ENCODE assay signal across 9 mouse cellular contexts in the genomic region with DNA sequence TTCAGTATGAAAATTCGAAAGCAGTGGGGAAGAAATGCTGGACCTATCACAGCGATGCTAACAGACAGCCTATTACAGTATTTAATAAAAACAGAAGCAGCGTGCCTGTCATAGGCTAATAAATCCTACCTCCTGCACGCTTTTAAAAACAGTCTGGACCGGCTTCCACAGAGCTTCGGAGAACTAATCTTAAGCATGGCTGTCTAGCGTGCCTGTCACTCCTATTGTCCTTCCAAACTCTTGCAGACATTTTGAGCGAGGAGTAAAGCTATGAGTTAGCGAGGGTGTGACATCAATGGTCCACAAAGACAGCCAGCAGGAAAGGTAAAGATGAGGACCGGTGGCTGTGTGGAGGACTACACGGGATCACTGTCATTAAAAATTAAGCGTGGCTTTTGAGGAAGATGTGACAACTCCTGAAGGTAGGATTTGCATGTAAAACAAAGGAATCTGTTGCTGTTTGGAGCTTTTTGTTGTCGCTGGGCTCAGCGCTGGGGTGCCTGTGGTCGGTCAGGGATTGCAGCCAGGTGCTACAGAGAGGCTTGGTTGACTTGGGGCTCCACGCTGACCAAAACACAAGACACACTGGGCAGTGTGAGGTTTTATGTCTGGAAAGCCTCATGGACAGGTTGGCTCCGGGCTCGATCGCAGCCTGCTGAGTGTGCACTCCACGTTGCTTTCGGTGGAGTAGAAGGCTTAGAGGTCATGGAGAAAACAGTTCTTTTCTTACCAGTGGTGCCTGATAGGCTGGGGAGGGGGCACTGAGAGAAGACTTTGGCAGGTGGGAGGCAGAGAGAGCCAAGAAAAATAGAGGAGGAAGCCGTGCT. TPM values are rescaled to one million over a fixed set of nuclear protein-coding genes. Genes with fewer than 3 reads are reported as not detected.
A peak's percentile ranks its signal among the peaks of the same experiment; 100 is the strongest.
DNase-seq lines count a peak whose midpoint lies in the region; ATAC-seq and TF ChIP-seq lines count a peak whose summit lies in the region.
"Had no signal": no experiment of that assay in that cellular context is flagged by ENCODE, and none has a peak within 500 bp of the region (broad histone marks: within the 10 kb centered on the region; RNA-seq: fewer than 3 reads in every experiment).

A gene (plus strand): TSS at position 4 of the 827 bp plus-strand sequence.

- peak; percentile 8 to 23 for DNase-seq in left cerebral cortex, postnatal 25 days (ENCODE audit: low spot score in 2 of 2)
- DNase-seq in left cerebral cortex, adult 9 months (ENCODE audit: low spot score in 2 of 2) = no peak
- DNase-seq in cerebellum, postnatal 10 days = peak; percentile 49 to 69
- DNase-seq in forelimb bud, embryonic 11.5 days (ENCODE audit: low read depth, low spot score) = peak; percentile 23
- DNase-seq in spleen, postnatal 10 days (ENCODE audit: low spot score in 2 of 2) = no peak
- no peak for DNase-seq in urinary bladder, adult 2 months (ENCODE audit: low spot score)

- H3K9me3 ChIP-seq in limb, embryonic 12.5 days = no peaks in the 10 kb centered on the region

- H3K36me3 ChIP-seq in limb, embryonic 12.5 days = no peaks in the 10 kb centered on the region
- no peaks in the 10 kb centered on the region for H3K36me3 ChIP-seq in small intestine, adult 2 months (ENCODE audit: control insufficient read depth, insufficient read depth, low read length)

- H3K9ac ChIP-seq in limb, embryonic 12.5 days (replicated peaks) = peak within 1 kb of the TSS; percentile 38; the same call in 1 of the 2 replicates

- ATAC-seq in limb, embryonic 12.5 days (ENCODE audit: insufficient number of reproducible peaks, insufficient read depth, low FRiP score, low TSS enrichment, low read depth) = 0 out of 2 replicates have a peak, but pooled peaks have one; percentile 47

- no peak for TF ChIP-seq CTCF in small intestine, adult 2 months (IDR thresholded peaks at IDR 0.05; ENCODE audit: extremely low read depth, insufficient read length, insufficient replicate concordance, low read depth, low read length)

- peaks cover 30% of the 10 kb centered on the region for H3K27me3 ChIP-seq in limb, embryonic 12.5 days
- H3K27me3 ChIP-seq in small intestine, adult 2 months (ENCODE audit: control insufficient read depth, insufficient read depth, low read length) = no peaks in the 10 kb centered on the region

- peaks cover 14% of the 10 kb centered on the region; the same call in 1 of the 2 replicates for H3K4me1 ChIP-seq in limb, embryonic 12.5 days (replicated peaks)
- peaks cover 5% of the 10 kb centered on the region; the same call in 1 of the 2 replicates for H3K4me1 ChIP-seq in small intestine, adult 2 months (ENCODE audit: control insufficient read depth, insufficient read depth, insufficient read length, low read length)

- intact Hi-C loops in left cerebral cortex, postnatal 25 days (cut with DNase I) = no loop called here

- no peak within 1 kb of the TSS for H3K27ac ChIP-seq in limb, embryonic 12.5 days
- H3K27ac ChIP-seq in small intestine, adult 2 months (ENCODE audit: insufficient read depth, low read depth, low read length) = no peak within 1 kb of the TSS
- H3K27ac ChIP-seq: macrophage had no signal

- peak within 1 kb of the TSS; percentile 35 for H3K4me3 ChIP-seq in limb, embryonic 12.5 days (replicated peaks)
- peak within 1 kb of the TSS; percentile 33 for H3K4me3 ChIP-seq in small intestine, adult 2 months (ENCODE audit: low read depth, low read length)

- WGBS in limb, embryonic 12.5 days = 4% methylated on average over 22 of the region's 22 CpGs
- WGBS in small intestine, adult 2 months = 11% methylated on average over 22 of the region's 22 CpGs

- peak within 1 kb of the TSS; percentile 63 for H3K4me2 ChIP-seq in limb, embryonic 12.5 days

- no peak for TF ChIP-seq POLR2A in small intestine, adult 2 months (IDR thresholded peaks at IDR 0.05; ENCODE audit: low read depth, low read length)

RNA-seq across cellular contexts. Expression of the gene that starts here (rescaled TPM):
- total RNA-seq in left cerebral cortex, postnatal 25 days (2021) = 1 to 10 TPM; 4.7 to 6.2 TPM
- polyA plus RNA-seq in limb, embryonic 12.5 days (2016; fragmentation: Nextera tagmentation; extraction: Ambion mirVana) = 0.18 and 0.76 TPM in 2 replicates
- 0.08 TPM in 1 of 2 replicates, not detected in the other for polyA plus RNA-seq in small intestine, adult 2 months (2012; rRNA removed)
- polyA plus RNA-seq in urinary bladder, adult 2 months (2012; rRNA removed) = 0.12 and 0.24 TPM in 2 replicates
- polyA plus RNA-seq: macrophage had no signal

Comparison
In these comparisons a context has a peak if more than half of its experiments do, and no peak if none do; other contexts are left out.
1. DNase-seq: peak in left cerebral cortex, postnatal 25 days (2 of 2), cerebellum, postnatal 10 days (2 of 2) and forelimb bud, embryonic 11.5 days (single experiment); none in left cerebral cortex, adult 9 months (0 of 2), spleen, postnatal 10 days (0 of 2) and urinary bladder, adult 2 months (single experiment).
2. Peak in ATAC-seq, H3K4me3 ChIP-seq, H3K9ac ChIP-seq and H3K4me2 ChIP-seq in limb, embryonic 12.5 days; RNA of the gene not detected or under 1 TPM.